Mouse (Mus musculus) CH12.LX (cell line): ENCODE measurements around the gene Nup35. TPM values are rescaled to one million over a fixed set of nuclear protein-coding genes. Genes with fewer than 3 reads are reported as not detected.

Experiments used
- DNase-seq: peaks from one replicate; pipeline ENCODE4 v3.0.0-alpha.2; 2013; ENCODE audit errors: extremely low read depth
- H3K27ac ChIP-seq: 2 replicates; pipeline ENCODE4 v1.5.1; 2012; ENCODE audit warnings: low read depth, mild to moderate bottlenecking, control low read depth, moderate library complexity; ENCODE audit not compliant: insufficient read depth
- H3K27me3 ChIP-seq: replicated peaks from 2 replicates; pipeline ENCODE3; 2012; ENCODE audit warnings: inconsistent platforms
- H3K36me3 ChIP-seq, 2 experiments: replicated peaks in 1 of 2; 2 replicates each; pipeline versions ENCODE3 to v1.6.1; 2012; ENCODE audit warnings: inconsistent platforms in 1 of 2, low read length in 1 of 2, mild to moderate bottlenecking in 1 of 2, mixed read lengths in 1 of 2, moderate library complexity in 1 of 2; ENCODE audit not compliant: control insufficient read depth in 1 of 2, insufficient read depth in 1 of 2
- H3K4me1 ChIP-seq, 2 experiments: 2 replicates each; pipeline ENCODE4 v1.6.1; 2012; ENCODE audit warnings: inconsistent platforms in 1 of 2, moderate library complexity in 1 of 2; ENCODE audit not compliant: insufficient read depth in 2 of 2, control insufficient read depth in 1 of 2
- H3K4me2 ChIP-seq: 2 replicates; pipeline ENCODE4 v1.6.1; 2012; ENCODE audit warnings: low read depth, mild to moderate bottlenecking, control low read depth; ENCODE audit not compliant: poor library complexity, insufficient read depth, severe bottlenecking
- H3K4me3 ChIP-seq, 3 experiments: fragments of 150-350 bp in 1 of 3; sonication (generic) in 1 of 3; replicated peaks in 1 of 3; 2 replicates each; pipeline versions ENCODE3 to v1.5.1; 2011 to 2012; ENCODE audit warnings: low read depth in 2 of 3, low read length in 2 of 3, mild to moderate bottlenecking in 2 of 3, moderate library complexity in 2 of 3, control low read depth in 1 of 3, improper control_type of control experiment in 1 of 3, inconsistent platforms in 1 of 3, mixed read lengths in 1 of 3; ENCODE audit not compliant: poor library complexity in 1 of 3
- H3K79me2 ChIP-seq: replicated peaks from 2 replicates; pipeline ENCODE4 v1.6.1; 2012; ENCODE audit warnings: mild to moderate bottlenecking, moderate library complexity; ENCODE audit not compliant: control insufficient read depth, poor library complexity, insufficient read depth, severe bottlenecking; ENCODE audit errors: extremely low read depth
- H3K9ac ChIP-seq: 2 replicates; pipeline ENCODE4 v1.6.1; 2012; ENCODE audit warnings: low read depth, mild to moderate bottlenecking, control low read depth, moderate library complexity; ENCODE audit not compliant: insufficient read depth
- H3K9me3 ChIP-seq: replicated peaks from 2 replicates; pipeline ENCODE3; 2012; ENCODE audit warnings: low read length, inconsistent platforms, mixed read lengths
- CHD1 ChIP-seq: IDR thresholded peaks from 2 replicates; pipeline ENCODE4 v1.6.1; 2012; ENCODE audit warnings: low read depth, low read length, improper control_type of control experiment, inconsistent platforms
- E2F4 ChIP-seq: IDR thresholded peaks from 2 replicates; pipeline ENCODE4 v1.6.1; 2011; ENCODE audit warnings: low read depth, low read length, improper control_type of control experiment; ENCODE audit not compliant: insufficient replicate concordance
- ELF1 ChIP-seq: IDR thresholded peaks from 2 replicates; pipeline ENCODE4 v1.6.1; 2014; ENCODE audit warnings: low read depth, mild to moderate bottlenecking, inconsistent platforms, low read length, improper control_type of control experiment
- EP300 ChIP-seq: IDR thresholded peaks from 2 replicates; pipeline ENCODE4 v1.6.1; 2011; ENCODE audit warnings: low read length, improper control_type of control experiment
- HCFC1 ChIP-seq: IDR thresholded peaks from 2 replicates; pipeline ENCODE4 v1.6.1; 2012; ENCODE audit warnings: low read depth, mild to moderate bottlenecking, inconsistent platforms, low read length, improper control_type of control experiment
- KAT2A ChIP-seq: IDR thresholded peaks from 2 replicates; pipeline ENCODE4 v1.6.1; 2012; ENCODE audit warnings: low read length, improper control_type of control experiment, inconsistent platforms; ENCODE audit not compliant: insufficient replicate concordance
- MAFK ChIP-seq: IDR thresholded peaks from 2 replicates; pipeline ENCODE4 v1.6.1; 2011; ENCODE audit warnings: low read length, improper control_type of control experiment; ENCODE audit not compliant: insufficient replicate concordance
- MAX ChIP-seq: IDR thresholded peaks from 2 replicates; pipeline ENCODE4 v1.6.1; 2011; ENCODE audit warnings: low read length, improper control_type of control experiment
- MAZ ChIP-seq: IDR thresholded peaks from 2 replicates; pipeline ENCODE4 v1.6.1; 2012; ENCODE audit warnings: low read depth, mild to moderate bottlenecking, inconsistent platforms, low read length, improper control_type of control experiment, moderate library complexity
- MYC ChIP-seq: IDR thresholded peaks from 2 replicates; pipeline ENCODE4 v1.6.1; 2011; ENCODE audit warnings: low read depth, mild to moderate bottlenecking, improper control_type of control experiment, low read length
- NELFE ChIP-seq: IDR thresholded peaks from 2 replicates; pipeline ENCODE4 v1.6.1; 2011; ENCODE audit warnings: low read depth, low read length, improper control_type of control experiment
- NRF1 ChIP-seq: IDR thresholded peaks from 2 replicates; pipeline ENCODE4 v1.6.1; 2014; ENCODE audit warnings: low read depth, mild to moderate bottlenecking, inconsistent platforms, low read length, improper control_type of control experiment, moderate library complexity
- POLR2A ChIP-seq: IDR thresholded peaks from 2 replicates; pipeline ENCODE4 v1.6.1; 2011; ENCODE audit warnings: low read depth, mild to moderate bottlenecking, improper control_type of control experiment, low read length
- POLR2AphosphoS2 ChIP-seq: IDR thresholded peaks from 2 replicates; pipeline ENCODE4 v1.6.1; 2011; ENCODE audit warnings: low read depth, low read length, improper control_type of control experiment
- SIN3A ChIP-seq: IDR thresholded peaks from 2 replicates; pipeline ENCODE4 v1.6.1; 2012; ENCODE audit warnings: low read length, improper control_type of control experiment, inconsistent platforms
- TBP ChIP-seq: conservative IDR thresholded peaks from 2 replicates; pipeline ENCODE4 v1.6.1; 2011; ENCODE audit warnings: low read depth, low read length, improper control_type of control experiment
- TCF12 ChIP-seq: IDR thresholded peaks from 2 replicates; pipeline ENCODE4 v1.6.1; 2014; ENCODE audit warnings: low read depth, mild to moderate bottlenecking, inconsistent platforms, low read length, improper control_type of control experiment
- UBTF ChIP-seq: IDR thresholded peaks from 2 replicates; pipeline ENCODE4 v1.6.1; 2012; ENCODE audit warnings: low read depth, mild to moderate bottlenecking, inconsistent platforms, low read length, improper control_type of control experiment, moderate library complexity
- USF1 ChIP-seq: IDR thresholded peaks from 2 replicates; pipeline ENCODE4 v1.6.1; 2014; ENCODE audit warnings: low read depth, mild to moderate bottlenecking, inconsistent platforms, low read length, improper control_type of control experiment
- ZC3H11A ChIP-seq: IDR thresholded peaks from 2 replicates; pipeline ENCODE4 v1.6.1; 2012; ENCODE audit warnings: low read depth, mild to moderate bottlenecking, inconsistent platforms, low read length, improper control_type of control experiment
- ZMIZ1 ChIP-seq: IDR thresholded peaks from 2 replicates; pipeline ENCODE4 v1.6.1; 2012; ENCODE audit warnings: low read depth, mild to moderate bottlenecking, inconsistent platforms, low read length, improper control_type of control experiment
- ZNF384 ChIP-seq: IDR thresholded peaks from 2 replicates; pipeline ENCODE4 v1.6.1; 2012; ENCODE audit warnings: low read depth, low read length, improper control_type of control experiment, inconsistent platforms
- dilution Hi-C: fragments of 300-500 bp; cut with MboI; formaldehyde crosslinking; loops from 2 replicates; pipeline ENCODE4 v1.14.3; 2020; ENCODE audit warnings: low sequenced_read_pairs; ENCODE audit not compliant: extremely low pct_unique_long_range_greater_than_20kb, extremely low pct_ligation_motif_present
- in situ Hi-C: fragments of 300-500 bp; cut with MboI; formaldehyde crosslinking; loops from 3 replicates; pipeline ENCODE4 v1.14.3; 2019; ENCODE audit warnings: low sequenced_read_pairs, low pct_ligation_motif_present, low pct_unique_long_range_greater_than_20kb, mixed read lengths
- polyA plus RNA-seq: library from polyadenylated mRNA; unstranded; fragments of >175 nt; gene quantifications from 2 replicates; pipeline ENCODE4 v1.2.1, GENCODE M21; 2012; ENCODE audit warnings: low read depth; ENCODE audit not compliant: insufficient read length
- total RNA-seq, 2 experiments: library from RNA; depleted of rRNA; stranded (reverse); fragments of 300-350 nt in 1 of 2; fragments of >200 nt in 1 of 2; gene quantifications; 2 replicates each; pipeline ENCODE4 v1.2.3; 2012 to 2014

Gene Nup35
- total and polyA plus RNA-seq, 3 experiments, result 37.9 to 161 (median 53.2) TPM

GRCm38 (mm10) chr2:80616854-80617737, at the start of gene Nup35, which contains the start of gene Dusp19 (continued):
- TF ChIP-seq MAFK, result no peak
- TF ChIP-seq, all 38 proteins: peak for 23

GRCm38 (mm10) chr2:80567411-80567810, 49.6 kb upstream of the Nup35 start:
- no peak for TF ChIP-seq ZC3H11A
- TF ChIP-seq MAX, result no peak
- no peak for TF ChIP-seq MAZ
- TF ChIP-seq HCFC1, result no peak
- TF ChIP-seq NRF1, result no peak
- TF ChIP-seq TCF12, result no peak
- TF ChIP-seq ZMIZ1, result no peak
- TF ChIP-seq USF1, result no peak
- TF ChIP-seq EP300, result no peak
- no peak for TF ChIP-seq ELF1
- no peak for TF ChIP-seq NELFE
- no peak for TF ChIP-seq SIN3A
- no peak for TF ChIP-seq MYC
- TF ChIP-seq ZNF384, result no peak
- H3K9me3 ChIP-seq, result no peaks in the 10 kb centered on the region
- H3K27ac ChIP-seq, result no peak overlapping the region
- H3K4me3 ChIP-seq, result no peak overlapping the region
- H3K4me2 ChIP-seq, result no peak overlapping the region
- dilution Hi-C loops, result no loop called here
- no peak for DNase-seq
- in situ Hi-C loops, result no loop called here
- H3K79me2 ChIP-seq, result no peaks in the 10 kb centered on the region
- H3K4me1 ChIP-seq, result no peaks in the 10 kb centered on the region
- H3K9ac ChIP-seq, result no peak overlapping the region
- peaks cover 2% of the 10 kb centered on the region for H3K27me3 ChIP-seq
- H3K36me3 ChIP-seq, result no peaks in the 10 kb centered on the region

- no peak overlapping the region for H3K9ac ChIP-seq
- no peak overlapping the region for H3K4me3 ChIP-seq
- H3K4me2 ChIP-seq, result no peak overlapping the region
- H3K4me1 ChIP-seq, result no peaks in the 10 kb centered on the region
- in situ Hi-C loops, result no loop called here
- H3K27me3 ChIP-seq, result peaks cover 8% of the 10 kb centered on the region
- H3K36me3 ChIP-seq, result no peaks in the 10 kb centered on the region
- no peaks in the 10 kb centered on the region for H3K9me3 ChIP-seq
- H3K27ac ChIP-seq, result no peak overlapping the region
- no peak for DNase-seq
- dilution Hi-C loops, result no loop called here
- H3K79me2 ChIP-seq, result no peaks in the 10 kb centered on the region
- TF ChIP-seq E2F4, result no peak
- TF ChIP-seq POLR2A, result no peak
- no peak for TF ChIP-seq SIN3A
- no peak for TF ChIP-seq ZMIZ1
- no peak for TF ChIP-seq MAX
- TF ChIP-seq MAZ, result no peak
- TF ChIP-seq KAT2A, result no peak
- TF ChIP-seq NRF1, result no peak
- TF ChIP-seq UBTF, result no peak
- no peak for TF ChIP-seq ELF1
- TF ChIP-seq CHD1, result no peak
- no peak for TF ChIP-seq MYC
- TF ChIP-seq POLR2AphosphoS2, result no peak
- no peak for TF ChIP-seq TBP
- TF ChIP-seq TCF12, result no peak
- TF ChIP-seq EP300, result no peak
- TF ChIP-seq, all 38 proteins: peak for 0
Observed at GRCm38 (mm10) chr2:80570656-80571055, 46.4 kb upstream of the Nup35 start.
